Mouse (Mus musculus) midbrain, postnatal 0 days (tissue): ENCODE results near the gene Ect2l. TPM values are rescaled to one million over a fixed set of nuclear protein-coding genes. Genes with fewer than 3 reads are reported as not detected.

Experiments
- ATAC-seq: fragments of 200-750 bp; cut with Nextera tagmentation; 2 replicates; pipeline ENCODE4 v1.8.0; 2017; ENCODE audit warnings: moderate number of reproducible peaks, mild to moderate bottlenecking, moderate TSS enrichment, moderate library complexity; ENCODE audit not compliant: low FRiP score
- DNase-seq: peaks from one replicate; pipeline ENCODE4 v3.0.0-alpha.2; 2015; ENCODE audit warnings: low spot score
- H3K27ac ChIP-seq: fragments of 300-500 bp; sonication (generic); 2 replicates; pipeline ENCODE4 v1.5.1; 2014; ENCODE audit warnings: low read depth, mild to moderate bottlenecking, low read length, mixed read lengths
- H3K27me3 ChIP-seq: fragments of 300-500 bp; sonication (generic); 2 replicates; pipeline ENCODE4 v1.6.1; 2014; ENCODE audit warnings: low read length, control low read depth, mixed read lengths; ENCODE audit not compliant: insufficient read depth
- H3K36me3 ChIP-seq: fragments of 300-500 bp; sonication (generic); 2 replicates; pipeline ENCODE4 v1.6.1; 2014; ENCODE audit warnings: low read length, control low read depth, mixed read lengths; ENCODE audit not compliant: insufficient read depth
- H3K4me1 ChIP-seq: fragments of 300-500 bp; sonication (generic); 2 replicates; pipeline ENCODE4 v1.6.1; 2014; ENCODE audit warnings: mild to moderate bottlenecking, control low read depth, antibody characterized with exemption, low read length, mixed read lengths; ENCODE audit not compliant: insufficient read depth
- H3K4me2 ChIP-seq: fragments of 300-500 bp; sonication (generic); 2 replicates; pipeline ENCODE4 v1.6.1; 2014; ENCODE audit warnings: low read depth, mild to moderate bottlenecking, low read length, mixed read lengths; ENCODE audit not compliant: poor library complexity, severe bottlenecking
- H3K4me3 ChIP-seq: fragments of 300-500 bp; sonication (generic); 2 replicates; pipeline ENCODE4 v1.5.1; 2014; ENCODE audit warnings: low read depth, mild to moderate bottlenecking, low read length, moderate library complexity
- H3K9ac ChIP-seq: fragments of 300-500 bp; sonication (generic); replicated peaks from 2 replicates; pipeline ENCODE4 v1.6.1; 2014; ENCODE audit warnings: mild to moderate bottlenecking, low read length, moderate library complexity, mixed read lengths; ENCODE audit not compliant: poor library complexity, severe bottlenecking
- H3K9me3 ChIP-seq: fragments of 300-500 bp; sonication (generic); 2 replicates; pipeline ENCODE4 v1.6.1; 2016; ENCODE audit warnings: low read length, control low read depth
- CTCF ChIP-seq: IDR thresholded peaks from 2 replicates; pipeline ENCODE4 v1.5.1; 2016; ENCODE audit warnings: antibody characterized with exemption, mild to moderate bottlenecking
- WGBS: fragments of 180-500 bp; shearing (Covaris S2); extraction: QIAGEN DNeasy Blood & Tissue Kit; methylation state at CpG from one replicate; pipeline ENCODE4 v1.1.7; 2014; 5-methylcytosine and 5-hydroxymethylcytosine counted together
- polyA plus RNA-seq: library from polyadenylated mRNA; unstranded; fragments of >200 nt; fragmentation: Nextera tagmentation; extraction: Ambion mirVana; gene quantifications from 2 replicates; pipeline ENCODE4 v1.2.1, GENCODE M21; 2015
- total RNA-seq: library from RNA; depleted of rRNA; stranded (reverse); fragments of >200 nt; gene quantifications from 2 replicates; pipeline ENCODE4 v1.2.3, GENCODE M21; 2014; rRNA removed

Gene Ect2l
- total RNA-seq = 0.11 TPM in 1 of 2 replicates, not detected in the other
- 0.34 and 0.64 TPM in 2 replicates for polyA plus RNA-seq

DNA sequence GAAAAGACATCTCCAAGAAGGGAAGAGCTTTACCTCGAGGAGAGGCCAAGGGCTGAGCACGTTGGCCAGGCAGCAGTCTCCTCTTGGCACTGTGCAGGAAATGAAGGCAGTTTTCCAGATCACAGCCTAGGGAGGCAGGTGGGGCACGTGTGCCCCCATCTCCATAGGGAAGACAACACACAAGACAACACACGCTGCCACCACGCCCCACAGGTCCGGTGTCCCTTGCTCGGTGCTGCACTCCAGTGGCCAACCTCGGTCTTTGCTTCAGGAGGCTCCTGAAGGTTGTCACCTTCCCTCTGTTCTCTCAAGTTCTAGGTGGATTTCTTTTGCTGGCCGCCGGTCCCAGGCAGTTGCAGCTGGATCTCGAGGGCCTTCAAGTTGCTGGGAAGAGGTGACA is at the start of gene Ect2l:
TSS of gene Ect2l (minus strand) at position 165 of the 400 bp plus-strand sequence.
- TF ChIP-seq CTCF = peak; percentile 70
- Histone ChIP-seq H3K27me3 (no peaks in the 10 kb centered on the region), H3K27ac (no peak within 1 kb of the TSS), H3K4me2 (0 out of 2 replicates have a peak within 1 kb of the TSS, but pooled peaks have one; percentile 2), H3K36me3 (no peaks in the 10 kb centered on the region), H3K9ac (no peak within 1 kb of the TSS), H3K9me3 (no peaks in the 10 kb centered on the region), H3K4me3 (no peak within 1 kb of the TSS), H3K4me1 (no peaks in the 10 kb centered on the region)
- ATAC-seq (no peak), DNase-seq (peak; percentile 50)
- WGBS = 15% methylated on average over 11 of the region's 11 CpGs

DNA sequence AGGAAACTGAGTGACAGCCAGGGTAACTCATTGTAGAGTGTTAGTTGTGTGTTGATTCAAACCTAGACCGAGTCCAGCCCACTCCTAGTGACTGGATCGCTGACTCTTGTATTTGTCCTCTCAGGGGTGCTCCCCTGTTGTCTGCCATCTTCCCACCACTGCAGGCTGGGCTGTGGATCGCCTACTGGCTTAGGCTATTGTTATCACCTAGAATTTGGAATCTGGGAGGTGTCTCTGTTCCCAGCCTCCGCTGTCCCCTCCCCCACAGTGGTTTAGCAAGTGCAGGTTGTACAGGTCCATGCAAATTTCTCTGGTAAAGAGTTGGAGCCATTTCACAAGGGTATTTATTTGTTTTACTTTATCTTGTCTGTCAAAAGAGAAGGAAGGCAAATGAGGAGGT is 40.7 kb upstream of the Ect2l start:
- no peak for TF ChIP-seq CTCF
- Histone ChIP-seq H3K27ac (no peak overlapping the region), H3K36me3 (no peaks in the 10 kb centered on the region), H3K4me3 (no peak overlapping the region), H3K4me1 (no peaks in the 10 kb centered on the region), H3K27me3 (no peaks in the 10 kb centered on the region), H3K9me3 (no peaks in the 10 kb centered on the region), H3K4me2 (no peak overlapping the region), H3K9ac (no peak overlapping the region)
- WGBS = 70% methylated on average over 4 of the region's 4 CpGs
- no peak for ATAC-seq
- no peak for DNase-seq

DNA sequence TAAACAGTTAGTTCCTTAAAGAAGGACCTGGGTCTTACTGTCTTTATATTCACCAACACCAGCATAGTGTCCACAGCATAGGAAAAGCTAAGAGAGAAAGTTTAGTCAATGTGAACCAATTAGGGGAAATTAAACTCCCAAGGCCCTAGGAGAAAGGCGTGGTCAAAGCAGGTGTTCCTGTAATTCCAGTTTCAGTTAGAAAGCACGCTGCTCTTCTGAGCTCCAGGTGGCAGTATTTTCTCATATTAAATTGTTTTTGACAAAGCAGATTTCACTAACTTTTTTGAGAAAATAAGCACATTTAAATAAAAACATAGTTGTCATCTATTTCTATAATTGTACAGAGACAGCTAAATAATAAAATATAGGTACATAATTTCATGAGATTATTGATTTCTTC is 32.9 kb upstream of the Ect2l start:
- WGBS = 61% methylated on average over 2 of the region's 2 CpGs
- DNase-seq (peak; percentile 16), ATAC-seq (no peak)
- Histone ChIP-seq H3K9me3 (no peaks in the 10 kb centered on the region), H3K36me3 (no peaks in the 10 kb centered on the region), H3K4me2 (no peak overlapping the region), H3K4me3 (no peak overlapping the region), H3K4me1 (no peaks in the 10 kb centered on the region), H3K27me3 (no peaks in the 10 kb centered on the region), H3K9ac (no peak overlapping the region), H3K27ac (no peak overlapping the region)
- peak; percentile 67 for TF ChIP-seq CTCF

DNA sequence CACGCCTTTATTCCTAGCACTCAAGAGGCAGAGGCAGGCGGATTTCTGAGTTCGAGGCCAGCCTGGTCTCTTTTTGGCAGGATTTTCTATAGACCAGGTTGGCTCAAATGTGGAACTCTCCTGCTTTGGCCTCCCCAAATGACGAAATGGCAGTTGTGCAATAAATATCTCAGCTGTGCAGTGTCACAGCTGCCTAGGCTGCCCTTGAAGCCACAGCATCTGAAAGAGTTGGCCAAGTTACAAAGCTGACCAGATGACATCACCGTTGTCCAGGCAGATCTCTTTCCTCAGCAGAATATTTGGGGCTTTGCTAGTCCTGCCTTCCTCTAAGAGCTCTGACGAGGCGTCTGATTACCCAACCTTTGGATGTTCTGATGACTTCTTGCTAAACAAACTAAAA is 26.5 kb upstream of the Ect2l start:
- H3K4me3 ChIP-seq = no peak overlapping the region
- ATAC-seq (no peak), DNase-seq (no peak)
- no peak overlapping the region for H3K27ac ChIP-seq
- H3K27me3 ChIP-seq = no peaks in the 10 kb centered on the region
- H3K9me3 ChIP-seq = no peaks in the 10 kb centered on the region
- H3K36me3 ChIP-seq = no peaks in the 10 kb centered on the region
- H3K9ac ChIP-seq = no peak overlapping the region
- TF ChIP-seq CTCF = no peak
- H3K4me1 ChIP-seq = no peaks in the 10 kb centered on the region
- no peak overlapping the region for H3K4me2 ChIP-seq
- 91% methylated on average over 7 of the region's 7 CpGs for WGBS

DNA sequence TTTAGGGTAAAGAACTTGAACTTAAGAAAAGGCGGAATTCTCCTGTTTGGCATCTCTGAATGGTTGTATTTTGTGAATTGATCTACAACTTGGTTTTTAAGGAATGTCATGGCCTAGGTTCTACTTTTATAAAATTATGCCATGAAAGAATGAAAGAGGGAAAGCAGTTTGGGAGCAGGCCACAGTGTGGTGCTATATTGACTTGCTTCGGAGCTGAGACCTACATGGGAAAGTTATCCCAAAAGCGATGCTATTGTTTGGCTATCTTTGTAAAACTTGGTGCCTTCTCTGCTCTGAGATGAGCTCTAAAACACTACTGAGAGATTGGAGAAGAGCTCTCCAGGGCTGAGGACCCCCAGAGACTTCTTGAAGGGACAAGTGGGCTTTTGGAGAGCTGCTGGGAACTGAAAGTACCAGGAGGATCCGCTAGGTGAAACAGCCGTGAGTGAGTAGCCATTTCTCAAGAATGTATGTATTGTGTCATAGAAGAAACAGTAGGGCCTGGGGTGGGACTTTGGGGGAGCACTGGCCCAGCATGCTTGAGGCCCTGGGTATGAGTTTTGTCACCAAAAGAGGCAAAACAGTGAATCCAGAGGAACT is 25.7 kb upstream of the Ect2l start:
- no peaks in the 10 kb centered on the region for H3K9me3 ChIP-seq
- DNase-seq (peak; percentile 5), ATAC-seq (no peak)
- H3K9ac ChIP-seq = no peak overlapping the region
- H3K4me3 ChIP-seq = no peak overlapping the region
- H3K36me3 ChIP-seq = no peaks in the 10 kb centered on the region
- H3K4me1 ChIP-seq = no peaks in the 10 kb centered on the region
- no peak overlapping the region for H3K4me2 ChIP-seq
- peak; percentile 61 for TF ChIP-seq CTCF
- 78% methylated on average over 5 of the region's 5 CpGs for WGBS
- no peak overlapping the region for H3K27ac ChIP-seq
- no peaks in the 10 kb centered on the region for H3K27me3 ChIP-seq

DNA sequence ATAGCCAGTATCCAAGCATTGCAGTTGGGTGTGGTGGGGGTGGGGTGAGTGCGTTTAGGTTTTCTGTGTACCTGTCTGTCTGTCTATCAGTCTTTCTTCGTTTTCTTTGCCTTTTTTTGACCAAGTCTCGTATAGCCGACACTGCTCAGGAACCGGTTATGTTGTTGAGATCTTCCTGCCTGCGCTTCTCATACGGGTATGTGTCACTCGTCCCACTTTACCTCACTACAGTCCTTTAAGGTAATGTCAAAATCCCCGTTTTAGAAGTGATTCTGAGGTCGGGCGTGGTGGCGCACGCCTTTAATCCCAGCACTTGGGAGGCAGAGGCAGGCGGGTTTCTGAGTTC is 24.7 kb upstream of the Ect2l start:
- Histone ChIP-seq H3K9me3 (no peaks in the 10 kb centered on the region), H3K9ac (peak overlapping the region; percentile 75), H3K27me3 (no peaks in the 10 kb centered on the region), H3K4me1 (no peaks in the 10 kb centered on the region), H3K36me3 (no peaks in the 10 kb centered on the region), H3K4me2 (peak overlapping the region; percentile 58), H3K4me3 (peak overlapping the region; percentile 79), H3K27ac (no peak overlapping the region; the same call in 1 of the 2 replicates)
- TF ChIP-seq CTCF = no peak
- no peak for DNase-seq
- peak; percentile 56; the same call in 1 of the 2 replicates for ATAC-seq
- whole genome bisulfite sequencing = 12% methylated on average over 14 of the region's 14 CpGs
